Mouse (Mus musculus) thymus, adult 2 months (tissue): ENCODE measurements around the gene Zdhhc20.

Experiments used
- CTCF ChIP-seq: fragments of 200-500 bp; IDR thresholded peaks from 2 replicates; pipeline ENCODE4 v1.5.1; 2012; ENCODE audit warnings: mild to moderate bottlenecking, control low read depth, low read length, moderate library complexity, borderline replicate concordance; ENCODE audit not compliant: control insufficient read depth, poor library complexity, insufficient read depth; ENCODE audit errors: extremely low read depth
- POLR2A ChIP-seq: fragments of 200-500 bp; IDR thresholded peaks from 2 replicates; pipeline ENCODE4 v1.6.1; 2012; ENCODE audit warnings: mild to moderate bottlenecking, low read length, control low read depth, moderate library complexity; ENCODE audit not compliant: control insufficient read depth, poor library complexity, insufficient read depth; ENCODE audit errors: extremely low read depth

DNA sequence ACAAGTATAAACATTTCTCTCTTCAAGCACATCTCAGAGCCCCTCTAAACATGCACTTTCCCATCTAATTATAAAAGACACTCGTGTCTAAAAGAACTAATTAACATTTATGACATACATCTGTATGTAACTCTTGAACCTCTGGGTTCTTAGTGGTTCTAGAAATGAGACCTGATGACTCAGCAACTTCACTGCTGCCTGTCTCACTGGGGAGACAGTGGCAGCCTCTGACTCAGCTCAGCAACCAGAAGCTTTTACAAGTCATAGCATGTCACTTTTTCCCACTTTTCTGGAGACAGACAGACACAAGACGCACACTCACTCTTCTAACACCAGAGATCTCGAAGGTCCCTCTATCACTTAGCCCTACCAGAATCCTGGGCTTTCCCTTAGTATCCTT is 39.7 kb downstream of the Zdhhc20 start:
- TF ChIP-seq CTCF (no peak), POLR2A (no peak)
